Mouse (Mus musculus) erythroblast, embryonic 14.5 days (primary cell): ENCODE data around the gene Spink4. TPM values are rescaled to one million over a fixed set of nuclear protein-coding genes. Genes with fewer than 3 reads are reported as not detected.

Experiments used
- H3K27me3 ChIP-seq: 2 replicates; pipeline ENCODE4 v1.6.1; 2012; ENCODE audit warnings: inconsistent platforms; ENCODE audit not compliant: control insufficient read depth
- H3K36me3 ChIP-seq: 2 replicates; pipeline ENCODE4 v1.6.1; 2012; ENCODE audit warnings: mild to moderate bottlenecking, inconsistent platforms; ENCODE audit not compliant: control insufficient read depth
- H3K4me1 ChIP-seq: 2 replicates; pipeline ENCODE4 v1.6.1; 2012; ENCODE audit warnings: inconsistent platforms; ENCODE audit not compliant: control insufficient read depth
- H3K4me3 ChIP-seq: replicated peaks from 2 replicates; pipeline ENCODE3; 2012; ENCODE audit warnings: moderate library complexity, mild to moderate bottlenecking, inconsistent platforms
- H3K9me3 ChIP-seq: 2 replicates; pipeline ENCODE4 v1.6.1; 2012; ENCODE audit warnings: low read length, inconsistent platforms, mixed read lengths; ENCODE audit not compliant: control insufficient read depth
- GATA1 ChIP-seq: IDR thresholded peaks from 2 replicates; pipeline ENCODE4 v1.6.1; 2012; ENCODE audit warnings: low read length, inconsistent platforms, mixed read lengths
- TAL1 ChIP-seq: IDR thresholded peaks from 3 replicates; pipeline ENCODE4 v1.6.1; 2012; ENCODE audit warnings: low read length, inconsistent platforms, mixed read lengths
- polyA plus RNA-seq: library from polyadenylated mRNA; stranded (reverse); fragments of >175 nt; gene quantifications from 2 replicates; pipeline ENCODE4 v1.2.3, GENCODE M21; 2012

Spink4 gene
- polyA plus RNA-seq, 1 experiment, result not detected

GRCm38 (mm10) chr4:40884282-40885165 lies 35.3 kb upstream of the Spink4 start:
- H3K9me3 ChIP-seq, result no peaks in the 10 kb centered on the region
- no peak overlapping the region for H3K4me3 ChIP-seq
- no peaks in the 10 kb centered on the region for H3K27me3 ChIP-seq
- H3K36me3 ChIP-seq, result no peaks in the 10 kb centered on the region
- H3K4me1 ChIP-seq, result no peaks in the 10 kb centered on the region
- TF ChIP-seq GATA1 (no peak), TAL1 (no peak)

GRCm38 (mm10) chr4:40885166-40885525 lies 34.7 kb upstream of the Spink4 start:
- TF ChIP-seq TAL1 (no peak), GATA1 (no peak)
- H3K4me1 ChIP-seq, result no peaks in the 10 kb centered on the region; the same call in 1 of the 2 replicates
- H3K27me3 ChIP-seq, result no peaks in the 10 kb centered on the region
- H3K4me3 ChIP-seq, result no peak overlapping the region
- no peaks in the 10 kb centered on the region for H3K9me3 ChIP-seq
- H3K36me3 ChIP-seq, result no peaks in the 10 kb centered on the region

- Histone ChIP-seq H3K4me3 (no peak overlapping the region), H3K27me3 (no peaks in the 10 kb centered on the region), H3K9me3 (no peaks in the 10 kb centered on the region), H3K4me1 (no peaks in the 10 kb centered on the region; the same call in 1 of the 2 replicates), H3K36me3 (no peaks in the 10 kb centered on the region)
- no peak for TF ChIP-seq TAL1
- TF ChIP-seq GATA1, result no peak
Observed at GRCm38 (mm10) chr4:40885883-40886282, 34.0 kb upstream of the Spink4 start.

GRCm38 (mm10) chr4:40888839-40889238 lies 31.0 kb upstream of the Spink4 start:
- no peak for TF ChIP-seq TAL1
- no peak for TF ChIP-seq GATA1
- Histone ChIP-seq H3K27me3 (no peaks in the 10 kb centered on the region), H3K36me3 (no peaks in the 10 kb centered on the region), H3K9me3 (no peaks in the 10 kb centered on the region), H3K4me3 (no peak overlapping the region), H3K4me1 (no peaks in the 10 kb centered on the region; the same call in 1 of the 2 replicates)

- no peaks in the 10 kb centered on the region for H3K9me3 ChIP-seq
- H3K27me3 ChIP-seq, result no peaks in the 10 kb centered on the region
- H3K4me1 ChIP-seq, result no peaks in the 10 kb centered on the region; the same call in 1 of the 2 replicates
- no peaks in the 10 kb centered on the region for H3K36me3 ChIP-seq
- TF ChIP-seq TAL1 (no peak), GATA1 (no peak)
- H3K4me3 ChIP-seq, result no peak overlapping the region
Observed at GRCm38 (mm10) chr4:40889252-40889651, 30.6 kb upstream of the Spink4 start.

- H3K4me3 ChIP-seq, result no peak overlapping the region
- TF ChIP-seq GATA1, result no peak
- TF ChIP-seq TAL1, result no peak
- no peaks in the 10 kb centered on the region; the same call in 1 of the 2 replicates for H3K4me1 ChIP-seq
Observed at GRCm38 (mm10) chr4:40889983-40890382, 29.9 kb upstream of the Spink4 start.

GRCm38 (mm10) chr4:40891206-40891605 lies 28.6 kb upstream of the Spink4 start:
- no peaks in the 10 kb centered on the region for H3K27me3 ChIP-seq
- no peak for TF ChIP-seq TAL1
- no peak for TF ChIP-seq GATA1
- no peaks in the 10 kb centered on the region for H3K36me3 ChIP-seq
- no peak overlapping the region for H3K4me3 ChIP-seq
- H3K4me1 ChIP-seq, result no peaks in the 10 kb centered on the region; the same call in 1 of the 2 replicates
- H3K9me3 ChIP-seq, result peaks cover 3% of the 10 kb centered on the region; the same call in 1 of the 2 replicates

More at GRCm38 (mm10) chr4:40889983-40890382, 29.9 kb upstream of the Spink4 start:
- no peaks in the 10 kb centered on the region for H3K27me3 ChIP-seq
- no peaks in the 10 kb centered on the region for H3K36me3 ChIP-seq
- no peaks in the 10 kb centered on the region for H3K9me3 ChIP-seq

GRCm38 (mm10) chr4:40895118-40895517 lies 24.7 kb upstream of the Spink4 start:
- H3K27me3 ChIP-seq, result no peaks in the 10 kb centered on the region
- H3K36me3 ChIP-seq, result no peaks in the 10 kb centered on the region
- H3K4me1 ChIP-seq, result peaks cover 4% of the 10 kb centered on the region; the same call in 1 of the 2 replicates
- peaks cover 3% of the 10 kb centered on the region; the same call in 1 of the 2 replicates for H3K9me3 ChIP-seq
- TF ChIP-seq TAL1 (no peak), GATA1 (no peak)
- no peak overlapping the region for H3K4me3 ChIP-seq

GRCm38 (mm10) chr4:40895646-40896045 lies 24.2 kb upstream of the Spink4 start:
- Histone ChIP-seq H3K27me3 (no peaks in the 10 kb centered on the region), H3K4me3 (no peak overlapping the region), H3K9me3 (peaks cover 5% of the 10 kb centered on the region; the same call in 1 of the 2 replicates), H3K4me1 (peaks cover 9% of the 10 kb centered on the region), H3K36me3 (no peaks in the 10 kb centered on the region)
- no peak for TF ChIP-seq GATA1
- TF ChIP-seq TAL1, result no peak
